Mouse (Mus musculus) CH12.LX (cell line): Measurements from ENCODE around the gene Rab13. TPM values are rescaled to one million over a fixed set of nuclear protein-coding genes. Genes with fewer than 3 reads are reported as not detected.

Experiments used
- DNase-seq: peaks from one replicate; pipeline ENCODE4 v3.0.0-alpha.2; 2013; ENCODE audit errors: extremely low read depth
- H3K27ac ChIP-seq: 2 replicates; pipeline ENCODE4 v1.5.1; 2012; ENCODE audit warnings: low read depth, mild to moderate bottlenecking, control low read depth, moderate library complexity; ENCODE audit not compliant: insufficient read depth
- H3K27me3 ChIP-seq: replicated peaks from 2 replicates; pipeline ENCODE3; 2012; ENCODE audit warnings: inconsistent platforms
- H3K36me3 ChIP-seq, 2 experiments: replicated peaks in 1 of 2; 2 replicates each; pipeline versions ENCODE3 to v1.6.1; 2012; ENCODE audit warnings: inconsistent platforms in 1 of 2, low read length in 1 of 2, mild to moderate bottlenecking in 1 of 2, mixed read lengths in 1 of 2, moderate library complexity in 1 of 2; ENCODE audit not compliant: control insufficient read depth in 1 of 2, insufficient read depth in 1 of 2
- H3K4me1 ChIP-seq, 2 experiments: 2 replicates each; pipeline ENCODE4 v1.6.1; 2012; ENCODE audit warnings: inconsistent platforms in 1 of 2, moderate library complexity in 1 of 2; ENCODE audit not compliant: insufficient read depth in 2 of 2, control insufficient read depth in 1 of 2
- H3K4me2 ChIP-seq: 2 replicates; pipeline ENCODE4 v1.6.1; 2012; ENCODE audit warnings: low read depth, mild to moderate bottlenecking, control low read depth; ENCODE audit not compliant: poor library complexity, insufficient read depth, severe bottlenecking
- H3K4me3 ChIP-seq, 3 experiments: fragments of 150-350 bp in 1 of 3; sonication (generic) in 1 of 3; replicated peaks in 1 of 3; 2 replicates each; pipeline versions ENCODE3 to v1.5.1; 2011 to 2012; ENCODE audit warnings: low read depth in 2 of 3, low read length in 2 of 3, mild to moderate bottlenecking in 2 of 3, moderate library complexity in 2 of 3, control low read depth in 1 of 3, improper control_type of control experiment in 1 of 3, inconsistent platforms in 1 of 3, mixed read lengths in 1 of 3; ENCODE audit not compliant: poor library complexity in 1 of 3
- H3K79me2 ChIP-seq: replicated peaks from 2 replicates; pipeline ENCODE4 v1.6.1; 2012; ENCODE audit warnings: mild to moderate bottlenecking, moderate library complexity; ENCODE audit not compliant: control insufficient read depth, poor library complexity, insufficient read depth, severe bottlenecking; ENCODE audit errors: extremely low read depth
- H3K9ac ChIP-seq: 2 replicates; pipeline ENCODE4 v1.6.1; 2012; ENCODE audit warnings: low read depth, mild to moderate bottlenecking, control low read depth, moderate library complexity; ENCODE audit not compliant: insufficient read depth
- H3K9me3 ChIP-seq: replicated peaks from 2 replicates; pipeline ENCODE3; 2012; ENCODE audit warnings: low read length, inconsistent platforms, mixed read lengths
- BHLHE40 ChIP-seq: IDR thresholded peaks from 2 replicates; pipeline ENCODE4 v1.6.1; 2011; ENCODE audit warnings: mild to moderate bottlenecking, low read depth, low read length, improper control_type of control experiment
- CHD1 ChIP-seq: IDR thresholded peaks from 2 replicates; pipeline ENCODE4 v1.6.1; 2012; ENCODE audit warnings: low read depth, low read length, improper control_type of control experiment, inconsistent platforms
- CHD2 ChIP-seq: IDR thresholded peaks from 2 replicates; pipeline ENCODE4 v1.6.1; 2011; ENCODE audit warnings: low read length, improper control_type of control experiment
- ELF1 ChIP-seq: IDR thresholded peaks from 2 replicates; pipeline ENCODE4 v1.6.1; 2014; ENCODE audit warnings: low read depth, mild to moderate bottlenecking, inconsistent platforms, low read length, improper control_type of control experiment
- EP300 ChIP-seq: IDR thresholded peaks from 2 replicates; pipeline ENCODE4 v1.6.1; 2011; ENCODE audit warnings: low read length, improper control_type of control experiment
- ETS1 ChIP-seq: conservative IDR thresholded peaks from 2 replicates; pipeline ENCODE4 v1.6.1; 2012; ENCODE audit warnings: low read depth, mild to moderate bottlenecking, inconsistent platforms, low read length, improper control_type of control experiment, moderate library complexity
- GABPA ChIP-seq: IDR thresholded peaks from 2 replicates; pipeline ENCODE4 v1.6.1; 2012; ENCODE audit warnings: low read depth, low read length, improper control_type of control experiment, inconsistent platforms; ENCODE audit not compliant: insufficient replicate concordance
- IRF4 ChIP-seq: IDR thresholded peaks from 2 replicates; pipeline ENCODE4 v1.6.1; 2014; ENCODE audit warnings: low read depth, mild to moderate bottlenecking, inconsistent platforms, low read length, improper control_type of control experiment
- JUN ChIP-seq: IDR thresholded peaks from 2 replicates; pipeline ENCODE4 v1.6.1; 2011; ENCODE audit warnings: low read depth, mild to moderate bottlenecking, low read length, improper control_type of control experiment, moderate library complexity; ENCODE audit not compliant: insufficient read depth
- JUND ChIP-seq: conservative IDR thresholded peaks from 2 replicates; pipeline ENCODE4 v1.6.1; 2011; ENCODE audit warnings: low read depth, low read length, improper control_type of control experiment
- KAT2A ChIP-seq: IDR thresholded peaks from 2 replicates; pipeline ENCODE4 v1.6.1; 2012; ENCODE audit warnings: low read length, improper control_type of control experiment, inconsistent platforms; ENCODE audit not compliant: insufficient replicate concordance
- MAX ChIP-seq: IDR thresholded peaks from 2 replicates; pipeline ENCODE4 v1.6.1; 2011; ENCODE audit warnings: low read length, improper control_type of control experiment
- MAZ ChIP-seq: IDR thresholded peaks from 2 replicates; pipeline ENCODE4 v1.6.1; 2012; ENCODE audit warnings: low read depth, mild to moderate bottlenecking, inconsistent platforms, low read length, improper control_type of control experiment, moderate library complexity
- MXI1 ChIP-seq: IDR thresholded peaks from 2 replicates; pipeline ENCODE4 v1.6.1; 2011; ENCODE audit warnings: mild to moderate bottlenecking, low read depth, low read length, improper control_type of control experiment
- MYC ChIP-seq: IDR thresholded peaks from 2 replicates; pipeline ENCODE4 v1.6.1; 2011; ENCODE audit warnings: low read depth, mild to moderate bottlenecking, improper control_type of control experiment, low read length
- NRF1 ChIP-seq: IDR thresholded peaks from 2 replicates; pipeline ENCODE4 v1.6.1; 2014; ENCODE audit warnings: low read depth, mild to moderate bottlenecking, inconsistent platforms, low read length, improper control_type of control experiment, moderate library complexity
- PAX5 ChIP-seq: IDR thresholded peaks from 2 replicates; pipeline ENCODE4 v1.6.1; 2012; ENCODE audit warnings: low read length, inconsistent platforms, mixed read lengths
- POLR2AphosphoS2 ChIP-seq: IDR thresholded peaks from 2 replicates; pipeline ENCODE4 v1.6.1; 2011; ENCODE audit warnings: low read depth, low read length, improper control_type of control experiment
- RCOR1 ChIP-seq: conservative IDR thresholded peaks from 2 replicates; pipeline ENCODE4 v1.6.1; 2012; ENCODE audit warnings: low read depth, mild to moderate bottlenecking, inconsistent platforms, low read length, improper control_type of control experiment
- SIN3A ChIP-seq: IDR thresholded peaks from 2 replicates; pipeline ENCODE4 v1.6.1; 2012; ENCODE audit warnings: low read length, improper control_type of control experiment, inconsistent platforms
- SMC3 ChIP-seq: IDR thresholded peaks from 2 replicates; pipeline ENCODE4 v1.6.1; 2011; ENCODE audit warnings: low read depth, low read length, improper control_type of control experiment
- UBTF ChIP-seq: IDR thresholded peaks from 2 replicates; pipeline ENCODE4 v1.6.1; 2012; ENCODE audit warnings: low read depth, mild to moderate bottlenecking, inconsistent platforms, low read length, improper control_type of control experiment, moderate library complexity
- USF1 ChIP-seq: IDR thresholded peaks from 2 replicates; pipeline ENCODE4 v1.6.1; 2014; ENCODE audit warnings: low read depth, mild to moderate bottlenecking, inconsistent platforms, low read length, improper control_type of control experiment
- ZNF384 ChIP-seq: IDR thresholded peaks from 2 replicates; pipeline ENCODE4 v1.6.1; 2012; ENCODE audit warnings: low read depth, low read length, improper control_type of control experiment, inconsistent platforms
- dilution Hi-C: fragments of 300-500 bp; cut with MboI; formaldehyde crosslinking; loops from 2 replicates; pipeline ENCODE4 v1.14.3; 2020; ENCODE audit warnings: low sequenced_read_pairs; ENCODE audit not compliant: extremely low pct_unique_long_range_greater_than_20kb, extremely low pct_ligation_motif_present
- in situ Hi-C: fragments of 300-500 bp; cut with MboI; formaldehyde crosslinking; loops from 3 replicates; pipeline ENCODE4 v1.14.3; 2019; ENCODE audit warnings: low sequenced_read_pairs, low pct_ligation_motif_present, low pct_unique_long_range_greater_than_20kb, mixed read lengths
- polyA plus RNA-seq: library from polyadenylated mRNA; unstranded; fragments of >175 nt; gene quantifications from 2 replicates; pipeline ENCODE4 v1.2.1, GENCODE M21; 2012; ENCODE audit warnings: low read depth; ENCODE audit not compliant: insufficient read length
- total RNA-seq, 2 experiments: library from RNA; depleted of rRNA; stranded (reverse); fragments of 300-350 nt in 1 of 2; fragments of >200 nt in 1 of 2; gene quantifications; 2 replicates each; pipeline ENCODE4 v1.2.3; 2012 to 2014

The Rab13 gene
- total and polyA plus RNA-seq, 3 experiments = 0.63 to 3.3 TPM; not detected in 1

- no peaks in the 10 kb centered on the region for H3K27me3 ChIP-seq
- no peaks in the 10 kb centered on the region for H3K79me2 ChIP-seq
- H3K4me3 ChIP-seq = no peak overlapping the region
- no peak overlapping the region for H3K27ac ChIP-seq
- H3K4me1 ChIP-seq = peaks cover 6 to 29% of the 10 kb centered on the region in 2 experiments; a peak in 3 of 4 replicates
- H3K9me3 ChIP-seq = no peaks in the 10 kb centered on the region
- H3K9ac ChIP-seq = no peak overlapping the region
- DNase-seq = no peak
- TF ChIP-seq RCOR1 = no peak
- TF ChIP-seq KAT2A = no peak
- no peak for TF ChIP-seq JUN
- no peak for TF ChIP-seq CHD2
- TF ChIP-seq MAZ = no peak
- TF ChIP-seq POLR2AphosphoS2 = no peak
- TF ChIP-seq EP300 = no peak
- TF ChIP-seq MXI1 = no peak
- TF ChIP-seq USF1 = no peak
- no peak for TF ChIP-seq PAX5
- no peak for TF ChIP-seq SIN3A
- TF ChIP-seq UBTF = no peak
- TF ChIP-seq ELF1 = no peak
- TF ChIP-seq MYC = no peak
- TF ChIP-seq ZNF384 = no peak
- TF ChIP-seq BHLHE40 = no peak
- no peak for TF ChIP-seq SMC3
- TF ChIP-seq CHD1 = no peak
- no peak for TF ChIP-seq MAX
- TF ChIP-seq, all 38 proteins: peak for 0
- H3K4me2 ChIP-seq = peak overlapping the region; percentile 48
- in situ Hi-C loops (loop anchor here (5.0 kb wide), 1 partner anchor 152 kb away; no protein-coding TSS in a partner anchor), dilution Hi-C loops (no loop called here)
- H3K36me3 ChIP-seq = no peaks in the 10 kb centered on the region
Observed at GRCm38 (mm10) chr3:90220531-90220951, 7.0 kb downstream of the Rab13 start.

GRCm38 (mm10) chr3:90221123-90221522, 7.6 kb downstream of the Rab13 start:
- Histone ChIP-seq H3K9me3 (no peaks in the 10 kb centered on the region), H3K4me1 (peaks cover 10 to 35% of the 10 kb centered on the region in 2 experiments; a peak in 3 of 4 replicates), H3K4me3 (no peak overlapping the region), H3K27ac (no peak overlapping the region), H3K79me2 (no peaks in the 10 kb centered on the region), H3K4me2 (no peak overlapping the region), H3K36me3 (no peaks in the 10 kb centered on the region), H3K9ac (no peak overlapping the region), H3K27me3 (no peaks in the 10 kb centered on the region)
- no peak for TF ChIP-seq GABPA
- no peak for TF ChIP-seq ELF1
- TF ChIP-seq USF1 = no peak
- no peak for TF ChIP-seq NRF1
- no peak for TF ChIP-seq ETS1
- TF ChIP-seq JUND = no peak
- TF ChIP-seq IRF4 = no peak
- in situ Hi-C loops = loop anchor here (5.0 kb wide), 1 partner anchor 151 kb away; no protein-coding TSS in a partner anchor
- dilution Hi-C loops = no loop called here
- DNase-seq = no peak
